Mouse (Mus musculus) spleen, postnatal 14 days (tissue): ENCODE measurements around the gene Paxip1.
A peak's percentile ranks its signal among the peaks of the same experiment; 100 is the strongest.

Source experiments
- DNase-seq, 2 experiments: peaks; one replicate each; pipeline ENCODE4 v3.0.0; 2021 to 2022; ENCODE audit warnings: low spot score in 2 of 2

Paxip1 gene

GRCm38 (mm10) chr5:27791303-27792172 is at the start of gene Paxip1:
Paxip1 (minus strand) TSS chr5:27791691.
- DNase-seq, result peak; percentile 94 to 95

DNA sequence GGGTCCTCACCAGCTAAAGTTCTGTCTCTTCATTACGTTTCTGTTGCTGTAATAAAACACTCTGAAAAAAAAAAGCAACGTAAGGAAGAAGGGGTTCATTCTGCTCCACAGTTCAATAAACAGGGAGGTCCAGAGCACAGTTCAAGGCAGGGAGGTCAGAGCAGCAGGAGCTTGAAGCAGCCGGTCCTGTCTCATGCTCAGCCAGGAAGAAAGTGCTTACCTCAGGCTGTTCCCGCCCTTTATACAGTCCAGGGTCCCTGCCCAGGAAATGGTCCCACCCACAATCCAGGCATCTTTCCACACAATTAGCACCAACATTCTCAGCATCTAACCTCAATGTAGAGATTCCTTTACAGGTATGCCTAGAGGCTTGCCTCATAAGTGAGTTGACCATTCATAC is 46.6 kb upstream of the Paxip1 start:
- no peak for DNase-seq

DNA sequence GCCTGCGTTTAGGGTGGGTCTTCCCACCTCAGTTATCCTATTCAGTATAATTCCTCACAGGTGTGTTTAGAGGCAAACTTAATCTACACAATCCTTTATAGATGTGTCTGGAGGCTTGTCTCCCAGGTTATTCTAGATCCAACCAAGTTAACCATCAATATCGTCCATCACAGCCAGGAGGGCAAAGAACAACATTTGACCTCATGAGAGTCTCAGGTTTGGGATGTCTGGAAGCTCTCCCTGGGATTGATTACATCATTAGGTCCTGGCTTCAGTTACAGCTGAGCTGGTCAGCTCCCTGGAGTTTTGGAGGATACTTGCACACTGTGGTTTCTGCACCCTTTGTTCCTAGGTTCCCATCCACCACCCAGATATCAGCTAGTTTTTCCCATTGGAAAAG is 43.6 kb upstream of the Paxip1 start:
- no peak for DNase-seq

DNA sequence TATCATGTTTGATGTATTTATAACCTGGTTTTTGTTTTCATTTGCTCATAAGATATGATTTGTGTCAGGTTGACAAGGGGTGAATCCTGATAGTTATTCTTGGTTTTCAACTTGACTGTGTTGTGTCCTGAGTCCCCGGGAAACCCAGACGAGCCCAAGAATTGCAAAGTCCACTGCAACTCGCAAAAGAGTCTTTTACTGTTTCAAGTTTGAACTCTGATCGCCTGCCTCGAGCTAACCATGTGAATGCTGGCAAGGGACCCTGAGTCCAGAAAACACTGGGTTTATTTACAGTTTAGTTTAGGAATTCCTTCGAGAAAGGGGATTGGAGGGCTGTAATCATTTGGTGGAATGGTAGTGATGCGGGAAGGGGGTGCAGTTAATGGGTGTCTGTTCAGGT is 36.5 kb upstream of the Paxip1 start:
- no peak for DNase-seq

- DNase-seq, result no peak
These were observed 29.7 kb upstream of the Paxip1 start for GRCm38 (mm10) chr5:27821161-27821560.

- no peak for DNase-seq
These were observed 27.6 kb upstream of the Paxip1 start for GRCm38 (mm10) chr5:27818840-27819672.

- DNase-seq, result no peak
These were observed 22.8 kb upstream of the Paxip1 start for GRCm38 (mm10) chr5:27814282-27814681.

GRCm38 (mm10) chr5:27793923-27794322 is 2.4 kb upstream of the Paxip1 start:
- DNase-seq, result peak; percentile 66 to 76

- DNase-seq, result no peak
These were observed 1.2 kb upstream of the Paxip1 start for GRCm38 (mm10) chr5:27792531-27793205.

GRCm38 (mm10) chr5:27792173-27792470 is 631 bp upstream of the Paxip1 start:
- DNase-seq, result no peak

GRCm38 (mm10) chr5:27790910-27791288 is 592 bp downstream of the Paxip1 start:
- no peak for DNase-seq

GRCm38 (mm10) chr5:27790086-27790909 is 1.2 kb downstream of the Paxip1 start:
- DNase-seq, result no peak

GRCm38 (mm10) chr5:27789586-27789985 is 1.9 kb downstream of the Paxip1 start:
- no peak for DNase-seq

DNA sequence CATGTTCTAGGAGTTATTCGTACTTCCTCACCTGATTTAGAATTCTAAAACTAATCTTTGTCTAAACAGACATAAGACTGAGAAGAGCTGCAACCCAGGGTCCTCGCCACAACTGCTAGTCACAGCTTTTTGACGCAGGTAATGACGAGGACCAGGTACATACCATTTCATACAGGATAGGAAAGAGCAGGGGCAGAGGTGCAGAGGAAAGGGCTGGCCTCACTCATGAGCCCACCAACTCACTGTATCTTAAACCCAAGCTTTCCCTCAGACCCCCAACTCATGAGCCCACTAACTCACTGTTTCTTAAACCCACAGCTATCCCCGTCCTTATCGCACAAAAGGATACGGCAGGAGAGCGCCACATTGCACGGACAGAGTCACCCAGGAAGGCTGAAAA is 8.1 kb downstream of the Paxip1 start:
- no peak for DNase-seq

- no peak for DNase-seq
These were observed 23.5 kb downstream of the Paxip1 start for GRCm38 (mm10) chr5:27767948-27768347.

- DNase-seq, result no peak
These were observed 25.7 kb downstream of the Paxip1 start for GRCm38 (mm10) chr5:27765780-27766179.

- no peak for DNase-seq
These were observed 46.5 kb downstream of the Paxip1 start for GRCm38 (mm10) chr5:27744944-27745343.

DNA sequence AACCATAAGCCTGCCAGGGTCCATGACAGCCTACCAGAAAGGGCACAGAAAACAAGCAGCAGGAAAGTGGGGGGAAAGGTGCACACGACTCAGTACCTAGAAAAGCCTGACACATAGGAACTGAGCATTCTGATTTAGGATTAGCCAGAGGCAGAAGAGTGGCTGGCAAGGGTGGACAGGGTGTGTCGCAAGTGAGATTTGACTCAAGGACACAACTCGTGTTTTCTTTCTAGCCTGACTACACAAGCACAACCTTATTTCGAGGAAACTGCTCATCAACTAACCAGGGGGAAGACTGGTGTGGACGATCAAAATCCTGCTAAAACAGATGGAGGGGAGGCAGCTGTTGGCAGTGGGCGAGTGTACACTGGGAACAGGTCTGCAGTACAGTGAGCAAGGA is 52.3 kb downstream of the Paxip1 start:
- DNase-seq, result no peak

DNA sequence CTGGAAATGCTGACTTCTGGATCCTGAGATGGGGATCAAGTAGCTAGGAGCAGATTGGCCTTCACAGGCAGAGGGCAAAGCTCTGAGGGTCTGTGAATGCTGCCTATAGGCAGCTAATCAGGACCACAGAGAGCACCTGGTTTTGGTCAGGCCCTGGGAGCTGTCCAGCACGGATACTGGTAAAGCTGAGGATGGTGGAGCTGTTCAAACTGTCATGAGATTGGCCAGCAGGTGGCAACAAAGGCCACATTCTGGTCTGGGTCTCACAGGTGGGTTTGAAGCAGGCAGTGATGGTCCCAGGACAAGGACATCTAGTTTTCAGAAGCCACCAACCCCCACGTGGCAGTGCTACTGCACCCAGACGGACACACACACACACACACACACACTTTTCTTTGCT is 54.3 kb downstream of the Paxip1 start:
- peak in 1 of 2 experiments; percentile 4 for DNase-seq

- DNase-seq, result no peak
These were observed 59.1 kb downstream of the Paxip1 start for GRCm38 (mm10) chr5:27732288-27732868.

- DNase-seq, result no peak
These were observed 60.1 kb downstream of the Paxip1 start for GRCm38 (mm10) chr5:27731392-27731791.
